Mouse (Mus musculus) heart, embryonic 11.5 days (tissue): ENCODE measurements around the gene Gripap1. TPM values are rescaled to one million over a fixed set of nuclear protein-coding genes. Genes with fewer than 3 reads are reported as not detected.
A peak's percentile ranks its signal among the peaks of the same experiment; 100 is the strongest.
"Not testable (repeated sequence)": the region's sequence is repeated elsewhere in the genome, so short reads cannot be mapped to it uniquely, and the experiment has no call there.

Experiments used
- ATAC-seq: fragments of 200-750 bp; cut with Nextera tagmentation; replicated peaks from 2 replicates; pipeline ENCODE4 v1.8.0; 2017; ENCODE audit warnings: moderate library complexity; ENCODE audit not compliant: insufficient number of reproducible peaks, low FRiP score, low TSS enrichment
- H3K27ac ChIP-seq: fragments of 300-500 bp; sonication (generic); 2 replicates; pipeline ENCODE4 v1.5.1; 2014; ENCODE audit warnings: mild to moderate bottlenecking, low read depth, low read length
- H3K27me3 ChIP-seq: fragments of 300-500 bp; sonication (generic); 2 replicates; pipeline ENCODE4 v1.6.1; 2014; ENCODE audit warnings: mild to moderate bottlenecking, low read length, mixed read lengths; ENCODE audit not compliant: control insufficient read depth, insufficient read depth
- H3K36me3 ChIP-seq: fragments of 300-500 bp; sonication (generic); 2 replicates; pipeline ENCODE4 v1.6.1; 2014; ENCODE audit warnings: mild to moderate bottlenecking, low read length, moderate library complexity, mixed read lengths; ENCODE audit not compliant: control insufficient read depth, insufficient read depth
- H3K4me1 ChIP-seq: fragments of 300-500 bp; sonication (generic); 2 replicates; pipeline ENCODE4 v1.6.1; 2014; ENCODE audit warnings: low read length; ENCODE audit not compliant: control insufficient read depth, insufficient read depth
- H3K4me2 ChIP-seq: fragments of 300-500 bp; sonication (generic); 2 replicates; pipeline ENCODE4 v1.6.1; 2014; ENCODE audit warnings: mild to moderate bottlenecking, moderate library complexity
- H3K4me3 ChIP-seq: fragments of 300-500 bp; sonication (generic); 2 replicates; pipeline ENCODE4 v1.5.1; 2014; ENCODE audit warnings: low read depth, low read length
- H3K9ac ChIP-seq: fragments of 300-500 bp; sonication (generic); 2 replicates; pipeline ENCODE4 v1.6.1; 2014; ENCODE audit warnings: mild to moderate bottlenecking, low read depth, low read length, moderate library complexity
- H3K9me3 ChIP-seq: fragments of 300-500 bp; sonication (generic); replicated peaks from 2 replicates; pipeline ENCODE4 v1.6.1; 2016; ENCODE audit warnings: low read length; ENCODE audit not compliant: control insufficient read depth
- WGBS: fragments of 180-500 bp; shearing (Covaris S2); extraction: QIAGEN DNeasy Blood & Tissue Kit; methylation state at CpG from one replicate; pipeline ENCODE4 v1.1.7; 2014; ENCODE audit not compliant: insufficient replicate concordance; 5-methylcytosine and 5-hydroxymethylcytosine counted together
- polyA plus RNA-seq: library from polyadenylated mRNA; unstranded; fragments of >200 nt; fragmentation: Nextera tagmentation; extraction: Ambion mirVana; gene quantifications from 2 replicates; pipeline ENCODE4 v1.2.1, GENCODE M21; 2014

The Gripap1 gene
- polyA plus RNA-seq, 1 experiment from 2014 or later = 26.8 TPM

GRCm38 (mm10) chrX:7795016-7795415, 5.5 kb downstream of the Gripap1 start:
- Histone ChIP-seq H3K9me3 (no peaks in the 10 kb centered on the region), H3K9ac (no peak overlapping the region), H3K27me3 (no peaks in the 10 kb centered on the region), H3K4me2 (no peak overlapping the region), H3K4me3 (no peak overlapping the region), H3K4me1 (no peaks in the 10 kb centered on the region), H3K36me3 (no peaks in the 10 kb centered on the region), H3K27ac (no peak overlapping the region)
- no peak for ATAC-seq
- 27% methylated on average over 7 of the region's 7 CpGs for WGBS

- H3K9ac ChIP-seq = no peak overlapping the region
- no peak overlapping the region for H3K27ac ChIP-seq
- H3K4me2 ChIP-seq = no peak overlapping the region
- no peaks in the 10 kb centered on the region for H3K36me3 ChIP-seq
- no peaks in the 10 kb centered on the region for H3K27me3 ChIP-seq
- no peaks in the 10 kb centered on the region for H3K9me3 ChIP-seq
- no peaks in the 10 kb centered on the region for H3K4me1 ChIP-seq
- no peak overlapping the region for H3K4me3 ChIP-seq
- 75% methylated on average over 3 of the region's 3 CpGs for WGBS
- ATAC-seq = no peak
These were observed 7.8 kb downstream of the Gripap1 start for GRCm38 (mm10) chrX:7797327-7797726.

GRCm38 (mm10) chrX:7802157-7802556, 12.6 kb downstream of the Gripap1 start:
- ATAC-seq, H3K4me2 ChIP-seq, H3K4me3 ChIP-seq, H3K36me3 ChIP-seq, H3K9me3 ChIP-seq, H3K4me1 ChIP-seq, H3K27me3 ChIP-seq, H3K9ac ChIP-seq, H3K27ac ChIP-seq: not testable (repeated sequence)
- 74% methylated on average over 2 of the region's 2 CpGs for WGBS

- not testable (repeated sequence) for H3K27ac ChIP-seq, H3K36me3 ChIP-seq, ATAC-seq, H3K9ac ChIP-seq, H3K4me2 ChIP-seq, H3K4me1 ChIP-seq, H3K27me3 ChIP-seq, H3K9me3 ChIP-seq, H3K4me3 ChIP-seq
- WGBS = 45% methylated on average over 8 of the region's 8 CpGs
These were observed 25.5 kb downstream of the Gripap1 start for GRCm38 (mm10) chrX:7815016-7815415.

GRCm38 (mm10) chrX:7821865-7822779, 32.6 kb downstream of the Gripap1 start, which contains the start of gene Kcnd1:
Gene Kcnd1 (plus strand): TSS chrX:7822289.
- ATAC-seq = 0 out of 2 replicates have a peak, but pooled peaks have one; percentile 26
- H3K27ac ChIP-seq = no peak within 1 kb of the TSS
- H3K4me1 ChIP-seq = 0 out of 2 replicates have a peak, but pooled peaks cover 2% of the 10 kb centered on the region
- no peaks in the 10 kb centered on the region for H3K36me3 ChIP-seq
- H3K9ac ChIP-seq = peak within 1 kb of the TSS; percentile 39; the same call in 1 of the 2 replicates
- H3K4me2 ChIP-seq = peak within 1 kb of the TSS; percentile 73
- H3K4me3 ChIP-seq = peak within 1 kb of the TSS; percentile 45
- 14% methylated on average over 20 of the region's 24 CpGs for WGBS
- H3K27me3 ChIP-seq = no peaks in the 10 kb centered on the region
- H3K9me3 ChIP-seq = no peaks in the 10 kb centered on the region

GRCm38 (mm10) chrX:7837146-7837545, 47.6 kb downstream of the Gripap1 start:
- H3K4me1 ChIP-seq = no peaks in the 10 kb centered on the region
- no peak overlapping the region for H3K4me3 ChIP-seq
- no peaks in the 10 kb centered on the region for H3K9me3 ChIP-seq
- peak; percentile 35; the same call in 1 of the 2 replicates for ATAC-seq
- H3K27ac ChIP-seq = peak overlapping the region; percentile 29; the same call in 1 of the 2 replicates
- no peaks in the 10 kb centered on the region for H3K36me3 ChIP-seq
- H3K4me2 ChIP-seq = no peak overlapping the region
- no peak overlapping the region for H3K9ac ChIP-seq
- H3K27me3 ChIP-seq = no peaks in the 10 kb centered on the region
- WGBS = 56% methylated on average over 1 of the region's 1 CpGs

- H3K9ac ChIP-seq = 0 out of 2 replicates have a peak overlapping the region, but pooled peaks have one; percentile 43
- no peaks in the 10 kb centered on the region for H3K9me3 ChIP-seq
- ATAC-seq = no peak
- H3K4me2 ChIP-seq = peak overlapping the region; percentile 56
- no peaks in the 10 kb centered on the region for H3K36me3 ChIP-seq
- no peaks in the 10 kb centered on the region for H3K27me3 ChIP-seq
- peak overlapping the region; percentile 49 for H3K4me3 ChIP-seq
- peak overlapping the region; percentile 90; the same call in 1 of the 2 replicates for H3K27ac ChIP-seq
- WGBS = 13% methylated on average over 7 of the region's 7 CpGs
- H3K4me1 ChIP-seq = no peaks in the 10 kb centered on the region
These were observed 51.2 kb downstream of the Gripap1 start for GRCm38 (mm10) chrX:7840842-7841162.

GRCm38 (mm10) chrX:7841163-7842162, 51.9 kb downstream of the Gripap1 start, which contains the start of gene Otud5:
Gene Otud5 (plus strand): TSS chrX:7841364.
- Histone ChIP-seq H3K4me1 (no peaks in the 10 kb centered on the region), H3K9me3 (no peaks in the 10 kb centered on the region), H3K9ac (peak within 1 kb of the TSS; percentile 75), H3K4me3 (peak within 1 kb of the TSS; percentile 49), H3K4me2 (peak within 1 kb of the TSS; percentile 72), H3K27ac (peak within 1 kb of the TSS; percentile 90), H3K27me3 (no peaks in the 10 kb centered on the region), H3K36me3 (no peaks in the 10 kb centered on the region)
- ATAC-seq = peak; percentile 95
- WGBS = 14% methylated on average over 71 of the region's 74 CpGs
